Mouse (Mus musculus): ENCODE data around the gene Slc34a3. TPM values are rescaled to one million over a fixed set of nuclear protein-coding genes. Genes with fewer than 3 reads are reported as not detected.
A peak's percentile ranks its signal among the peaks of the same experiment; 100 is the strongest.

Gene Slc34a3
- polyA plus RNA-seq, 1 experiment from 2014 or later: 11.3 TPM

GRCm38 (mm10) chr2:25193330-25193770, 40.8 kb downstream of the Slc34a3 start:
- H3K27ac ChIP-seq (ENCODE audit: low read length): peak overlapping the region; percentile 84
- peak overlapping the region; percentile 76 for H3K4me2 ChIP-seq (ENCODE audit: low read depth, low read length)
- H3K36me3 ChIP-seq (ENCODE audit: control insufficient read depth, insufficient read depth, low read length): no peaks in the 10 kb centered on the region
- H3K4me3 ChIP-seq (ENCODE audit: low read length): peak overlapping the region; percentile 29
- H3K27me3 ChIP-seq (replicated peaks; ENCODE audit: control insufficient read depth, insufficient read depth, low read length): no peaks in the 10 kb centered on the region
- no peaks in the 10 kb centered on the region for H3K9me3 ChIP-seq (ENCODE audit: control insufficient read depth, low read length)
- H3K4me1 ChIP-seq (ENCODE audit: control insufficient read depth, insufficient read depth, low read length): peaks cover 28% of the 10 kb centered on the region
- peak; percentile 75 for ATAC-seq
- peak overlapping the region; percentile 68; the same call in 1 of the 2 replicates for H3K9ac ChIP-seq (ENCODE audit: low read depth, low read length)
- 2% methylated on average over 6 of the region's 6 CpGs for WGBS

GRCm38 (mm10) chr2:25187841-25188240, 46.3 kb downstream of the Slc34a3 start:
- H3K27ac ChIP-seq (ENCODE audit: low read length): no peak overlapping the region
- 80% methylated on average over 6 of the region's 6 CpGs for WGBS
- 0 out of 2 replicates have a peak, but pooled peaks cover 3% of the 10 kb centered on the region for H3K27me3 ChIP-seq (replicated peaks; ENCODE audit: control insufficient read depth, insufficient read depth, low read length)
- H3K4me1 ChIP-seq (ENCODE audit: control insufficient read depth, insufficient read depth, low read length): peaks cover 4% of the 10 kb centered on the region; the same call in 1 of the 2 replicates
- H3K36me3 ChIP-seq (ENCODE audit: control insufficient read depth, insufficient read depth, low read length): no peaks in the 10 kb centered on the region
- no peak for ATAC-seq
- H3K9ac ChIP-seq (ENCODE audit: low read depth, low read length): no peak overlapping the region
- H3K9me3 ChIP-seq (ENCODE audit: control insufficient read depth, low read length): no peaks in the 10 kb centered on the region
- no peak overlapping the region for H3K4me2 ChIP-seq (ENCODE audit: low read depth, low read length)
- H3K4me3 ChIP-seq (ENCODE audit: low read length): no peak overlapping the region

- ATAC-seq: no peak
- H3K4me2 ChIP-seq (ENCODE audit: low read depth, low read length): peak overlapping the region; percentile 94
- H3K27ac ChIP-seq (ENCODE audit: low read length): no peak overlapping the region
- 40% methylated on average over 5 of the region's 5 CpGs for WGBS
- H3K4me1 ChIP-seq (ENCODE audit: control insufficient read depth, insufficient read depth, low read length): peaks cover 4% of the 10 kb centered on the region; the same call in 1 of the 2 replicates
- H3K27me3 ChIP-seq (replicated peaks; ENCODE audit: control insufficient read depth, insufficient read depth, low read length): peaks cover 3% of the 10 kb centered on the region; the same call in 1 of the 2 replicates
- no peaks in the 10 kb centered on the region for H3K36me3 ChIP-seq (ENCODE audit: control insufficient read depth, insufficient read depth, low read length)
- peak overlapping the region; percentile 54 for H3K4me3 ChIP-seq (ENCODE audit: low read length)
- no peaks in the 10 kb centered on the region for H3K9me3 ChIP-seq (ENCODE audit: control insufficient read depth, low read length)
- no peak overlapping the region; the same call in 1 of the 2 replicates for H3K9ac ChIP-seq (ENCODE audit: low read depth, low read length)
Measured at GRCm38 (mm10) chr2:25186575-25186930, 47.6 kb downstream of the Slc34a3 start.

- H3K4me1 ChIP-seq (ENCODE audit: control insufficient read depth, insufficient read depth, low read length): peaks cover 4% of the 10 kb centered on the region; the same call in 1 of the 2 replicates
- H3K9me3 ChIP-seq (ENCODE audit: control insufficient read depth, low read length): no peaks in the 10 kb centered on the region
- H3K27ac ChIP-seq (ENCODE audit: low read length): peak overlapping the region; percentile 75
- H3K36me3 ChIP-seq (ENCODE audit: control insufficient read depth, insufficient read depth, low read length): no peaks in the 10 kb centered on the region
- peaks cover 3% of the 10 kb centered on the region; the same call in 1 of the 2 replicates for H3K27me3 ChIP-seq (replicated peaks; ENCODE audit: control insufficient read depth, insufficient read depth, low read length)
- peak; percentile 70 for ATAC-seq
- H3K4me2 ChIP-seq (ENCODE audit: low read depth, low read length): peak overlapping the region; percentile 94
- H3K9ac ChIP-seq (ENCODE audit: low read depth, low read length): peak overlapping the region; percentile 72
- under 1% methylated on average over 62 of the region's 64 CpGs for WGBS
- H3K4me3 ChIP-seq (ENCODE audit: low read length): peak overlapping the region; percentile 54
Measured at GRCm38 (mm10) chr2:25185625-25186574, 48.3 kb downstream of the Slc34a3 start.

- WGBS: 91% methylated on average over 7 of the region's 7 CpGs
- H3K4me3 ChIP-seq (ENCODE audit: low read length): no peak overlapping the region
- no peak overlapping the region for H3K4me2 ChIP-seq (ENCODE audit: low read depth, low read length)
- ATAC-seq: no peak
- peaks cover 11% of the 10 kb centered on the region for H3K4me1 ChIP-seq (ENCODE audit: control insufficient read depth, insufficient read depth, low read length)
- H3K36me3 ChIP-seq (ENCODE audit: control insufficient read depth, insufficient read depth, low read length): no peaks in the 10 kb centered on the region
- H3K9ac ChIP-seq (ENCODE audit: low read depth, low read length): no peak overlapping the region
- peaks cover 9% of the 10 kb centered on the region for H3K27me3 ChIP-seq (replicated peaks; ENCODE audit: control insufficient read depth, insufficient read depth, low read length)
- no peaks in the 10 kb centered on the region for H3K9me3 ChIP-seq (ENCODE audit: control insufficient read depth, low read length)
- H3K27ac ChIP-seq (ENCODE audit: low read length): no peak overlapping the region
Measured at GRCm38 (mm10) chr2:25184496-25184895, 49.7 kb downstream of the Slc34a3 start.

GRCm38 (mm10) chr2:25183336-25183735, 50.8 kb downstream of the Slc34a3 start:
- Histone ChIP-seq H3K27me3 (replicated peaks; ENCODE audit: control insufficient read depth, insufficient read depth, low read length) (peaks cover 15% of the 10 kb centered on the region), H3K4me1 (ENCODE audit: control insufficient read depth, insufficient read depth, low read length) (peaks cover 13% of the 10 kb centered on the region), H3K36me3 (ENCODE audit: control insufficient read depth, insufficient read depth, low read length) (no peaks in the 10 kb centered on the region), H3K4me2 (ENCODE audit: low read depth, low read length) (no peak overlapping the region), H3K9ac (ENCODE audit: low read depth, low read length) (no peak overlapping the region), H3K4me3 (ENCODE audit: low read length) (no peak overlapping the region), H3K27ac (ENCODE audit: low read length) (no peak overlapping the region), H3K9me3 (ENCODE audit: control insufficient read depth, low read length) (no peaks in the 10 kb centered on the region)
- WGBS: 79% methylated on average over 2 of the region's 2 CpGs
- no peak for ATAC-seq

- WGBS: 29% methylated on average over 6 of the region's 6 CpGs
- Histone ChIP-seq H3K4me3 (ENCODE audit: low read length) (peak overlapping the region; percentile 62), H3K9me3 (ENCODE audit: control insufficient read depth, low read length) (no peaks in the 10 kb centered on the region), H3K4me2 (ENCODE audit: low read depth, low read length) (peak overlapping the region; percentile 84), H3K27me3 (replicated peaks; ENCODE audit: control insufficient read depth, insufficient read depth, low read length) (peaks cover 15% of the 10 kb centered on the region), H3K27ac (ENCODE audit: low read length) (no peak overlapping the region), H3K4me1 (ENCODE audit: control insufficient read depth, insufficient read depth, low read length) (peaks cover 16% of the 10 kb centered on the region), H3K36me3 (ENCODE audit: control insufficient read depth, insufficient read depth, low read length) (no peaks in the 10 kb centered on the region), H3K9ac (ENCODE audit: low read depth, low read length) (peak overlapping the region; percentile 21; the same call in 1 of the 2 replicates)
- ATAC-seq: no peak
Measured at GRCm38 (mm10) chr2:25182664-25183063, 51.5 kb downstream of the Slc34a3 start.

GRCm38 (mm10) chr2:25181891-25182397, 52.2 kb downstream of the Slc34a3 start:
- H3K27ac ChIP-seq (ENCODE audit: low read length): peak overlapping the region; percentile 96
- ATAC-seq: no peak

More at GRCm38 (mm10) chr2:25181891-25182397, 52.2 kb downstream of the Slc34a3 start:
- H3K36me3 ChIP-seq (ENCODE audit: control insufficient read depth, insufficient read depth, low read length): no peaks in the 10 kb centered on the region
- peaks cover 15% of the 10 kb centered on the region for H3K27me3 ChIP-seq (replicated peaks; ENCODE audit: control insufficient read depth, insufficient read depth, low read length)
- H3K4me1 ChIP-seq (ENCODE audit: control insufficient read depth, insufficient read depth, low read length): peaks cover 23% of the 10 kb centered on the region
- peak overlapping the region; percentile 76 for H3K9ac ChIP-seq (ENCODE audit: low read depth, low read length)
- WGBS: under 1% methylated on average over 17 of the region's 17 CpGs
- no peaks in the 10 kb centered on the region for H3K9me3 ChIP-seq (ENCODE audit: control insufficient read depth, low read length)
- H3K4me3 ChIP-seq (ENCODE audit: low read length): peak overlapping the region; percentile 62
- H3K4me2 ChIP-seq (ENCODE audit: low read depth, low read length): peak overlapping the region; percentile 84

All from intestine, embryonic 16.5 days (tissue).